Mouse (Mus musculus): ENCODE data around the gene Gm9887. TPM values are rescaled to one million over a fixed set of nuclear protein-coding genes. Genes with fewer than 3 reads are reported as not detected.

Gm9887 gene
- total RNA-seq, 2 experiments from 2014 or later, result not detected

DNA sequence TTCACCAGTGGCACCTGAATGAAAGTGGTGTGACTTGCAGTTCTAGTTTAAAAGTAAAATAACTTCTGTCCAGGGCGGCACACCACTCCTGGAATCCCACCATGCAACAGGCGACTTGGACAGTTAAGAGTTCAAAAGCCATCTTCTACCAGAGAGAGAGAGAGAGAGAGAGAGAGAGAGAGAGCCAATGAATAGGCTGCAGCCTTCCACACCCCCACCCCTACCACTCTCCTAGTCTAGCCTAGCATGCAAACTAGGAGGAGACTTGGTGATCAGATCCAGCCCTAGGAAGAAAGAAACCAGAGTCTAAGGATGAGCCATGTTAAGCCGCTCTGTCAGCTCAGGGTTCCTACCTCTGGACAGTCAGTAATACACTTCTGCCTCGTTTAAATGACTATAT, 9.9 kb downstream of the Gm9887 start:
- 0 out of 2 replicates have a peak, but pooled peaks have one; percentile 20 for ATAC-seq (replicated peaks; ENCODE audit: low FRiP score, low TSS enrichment, poor library complexity, severe bottlenecking)

- no peak for ATAC-seq (replicated peaks; ENCODE audit: low FRiP score, low TSS enrichment, poor library complexity, severe bottlenecking)
Observed at GRCm38 (mm10) chr12:69361919-69362318, 10.3 kb downstream of the Gm9887 start.

DNA sequence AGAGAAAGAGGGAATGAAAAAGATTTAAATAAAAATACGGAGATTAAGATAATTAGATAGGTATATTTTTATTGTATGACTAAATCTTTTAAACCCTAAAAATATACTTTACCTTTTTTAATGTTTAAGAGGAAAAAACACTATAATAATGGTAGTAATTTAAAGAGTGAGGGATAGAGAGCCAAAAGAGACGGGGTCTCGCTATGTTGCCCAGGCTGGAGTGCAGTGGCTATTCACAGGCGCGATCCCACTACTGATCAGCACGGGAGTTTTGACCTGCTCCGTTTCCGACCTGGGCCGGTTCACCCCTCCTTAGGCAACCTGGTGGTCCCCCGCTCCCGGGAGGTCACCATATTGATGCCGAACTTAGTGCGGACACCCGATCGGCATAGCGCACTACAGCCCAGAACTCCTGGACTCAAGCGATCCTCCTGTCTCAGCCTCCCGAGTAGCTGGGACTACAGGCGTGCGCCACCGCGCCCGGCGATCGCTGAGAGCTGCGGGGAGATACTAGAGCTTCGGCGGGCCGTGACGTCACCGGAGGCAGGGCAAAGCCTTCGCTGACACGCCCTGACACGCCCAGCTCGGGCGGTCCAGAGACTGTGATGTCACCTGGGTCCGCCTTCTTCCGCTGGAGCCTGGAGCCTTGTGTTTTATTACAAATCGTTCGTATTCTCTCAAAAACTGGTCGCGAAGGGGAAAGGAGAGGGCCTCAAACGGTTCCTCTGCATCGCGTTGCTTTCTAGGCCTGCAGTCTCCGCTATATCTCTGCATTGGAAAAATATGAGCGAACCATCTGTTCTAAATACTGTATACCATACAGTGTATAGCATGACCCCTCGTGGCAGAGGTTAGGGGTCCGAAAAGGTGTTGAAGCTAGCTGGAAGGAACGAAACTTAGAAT, 11.0 kb downstream of the Gm9887 start:
- ATAC-seq (replicated peaks; ENCODE audit: low FRiP score, low TSS enrichment, poor library complexity, severe bottlenecking), result peak; percentile 88

GRCm38 (mm10) chr12:69360655-69360996, 11.6 kb downstream of the Gm9887 start:
- ATAC-seq (replicated peaks; ENCODE audit: low FRiP score, low TSS enrichment, poor library complexity, severe bottlenecking), result no peak

DNA sequence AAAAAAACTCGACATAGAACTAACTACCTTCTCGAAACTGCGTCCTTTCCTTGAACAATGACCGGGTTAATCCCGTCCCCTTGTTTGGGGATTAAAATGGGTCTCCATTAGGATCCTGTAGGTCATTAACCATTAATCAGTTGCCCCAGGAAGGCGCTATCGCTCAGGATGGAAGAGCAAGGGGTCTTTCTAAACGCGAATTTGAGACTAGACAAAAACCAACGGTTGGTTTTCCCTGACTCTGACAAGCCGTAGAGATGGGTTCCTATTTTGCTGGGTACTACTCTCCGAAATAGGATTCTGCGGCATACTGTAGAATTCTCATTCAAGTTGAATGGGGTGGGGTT, 15.0 kb downstream of the Gm9887 start:
- no peak for ATAC-seq (replicated peaks; ENCODE audit: low FRiP score, low TSS enrichment, poor library complexity, severe bottlenecking)

GRCm38 (mm10) chr12:69356546-69357299, 15.5 kb downstream of the Gm9887 start, which contains the start of gene Nemf:
TSS of gene Nemf (minus strand) at chr12:69357165.
- ATAC-seq (replicated peaks; ENCODE audit: low FRiP score, low TSS enrichment, poor library complexity, severe bottlenecking), result peak; percentile 60

- ATAC-seq (replicated peaks; ENCODE audit: low FRiP score, low TSS enrichment, poor library complexity, severe bottlenecking), result no peak
Observed at GRCm38 (mm10) chr12:69351685-69352084, 20.6 kb downstream of the Gm9887 start.

DNA sequence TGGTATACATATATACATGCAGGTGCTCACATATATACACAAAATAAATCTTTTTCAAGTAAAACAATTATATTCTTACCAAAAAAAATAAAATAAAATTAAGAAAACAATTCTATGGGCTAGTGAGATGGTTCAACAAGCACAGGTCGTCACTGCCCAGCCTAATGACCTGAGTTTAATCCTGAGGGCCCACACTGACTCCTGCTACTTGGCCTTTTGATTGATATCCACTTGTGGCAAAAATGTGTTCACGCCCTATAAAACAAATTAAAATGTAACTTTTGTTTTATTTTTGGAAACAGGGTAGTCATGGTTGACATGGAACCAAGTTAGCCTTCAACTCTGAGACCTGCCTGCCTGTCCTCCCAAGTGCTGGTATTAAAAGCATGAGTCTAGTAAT, 22.3 kb downstream of the Gm9887 start:
- ATAC-seq (replicated peaks; ENCODE audit: low FRiP score, low TSS enrichment, poor library complexity, severe bottlenecking), result no peak

DNA sequence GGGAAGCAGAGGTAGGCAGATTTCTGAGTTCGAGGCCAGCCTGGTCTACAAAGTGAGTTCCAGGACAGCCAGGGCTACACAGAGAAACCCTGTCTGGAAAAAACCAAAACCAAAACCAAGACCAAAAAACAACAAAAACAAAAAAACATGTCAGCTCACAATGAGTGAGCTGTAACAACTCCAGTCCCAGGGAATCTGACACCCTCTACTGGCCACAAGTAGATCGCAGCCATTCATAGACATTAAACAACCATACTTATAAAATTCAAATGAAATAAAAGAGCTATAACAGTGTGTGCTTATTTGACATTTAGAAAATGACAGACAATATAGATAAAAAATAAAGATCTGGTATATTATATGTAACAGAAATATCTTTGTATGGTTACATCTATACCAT, 38.7 kb downstream of the Gm9887 start:
- peak; percentile 83; the same call in 1 of the 2 replicates for ATAC-seq (replicated peaks; ENCODE audit: low FRiP score, low TSS enrichment, poor library complexity, severe bottlenecking)

DNA sequence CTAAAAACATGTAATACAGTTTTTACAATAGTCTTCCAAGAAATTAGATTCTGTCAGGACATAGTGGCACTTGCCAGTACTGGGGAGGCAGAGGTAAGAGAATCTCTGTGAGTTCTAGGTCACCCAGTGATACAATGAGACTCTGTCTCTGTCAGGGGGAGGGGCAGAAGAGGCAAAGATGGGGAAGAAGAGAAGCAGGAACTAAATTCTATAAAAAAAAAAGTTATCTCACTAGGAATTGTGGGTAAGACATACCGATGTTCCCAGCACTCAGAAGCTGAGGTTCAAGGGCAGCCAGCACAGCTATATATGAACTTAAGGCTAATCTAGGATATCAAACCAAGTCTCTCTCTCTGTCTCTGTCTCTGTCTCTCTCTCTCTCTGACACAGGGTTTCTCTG, 40.1 kb downstream of the Gm9887 start:
- no peak for ATAC-seq (replicated peaks; ENCODE audit: low FRiP score, low TSS enrichment, poor library complexity, severe bottlenecking)

DNA sequence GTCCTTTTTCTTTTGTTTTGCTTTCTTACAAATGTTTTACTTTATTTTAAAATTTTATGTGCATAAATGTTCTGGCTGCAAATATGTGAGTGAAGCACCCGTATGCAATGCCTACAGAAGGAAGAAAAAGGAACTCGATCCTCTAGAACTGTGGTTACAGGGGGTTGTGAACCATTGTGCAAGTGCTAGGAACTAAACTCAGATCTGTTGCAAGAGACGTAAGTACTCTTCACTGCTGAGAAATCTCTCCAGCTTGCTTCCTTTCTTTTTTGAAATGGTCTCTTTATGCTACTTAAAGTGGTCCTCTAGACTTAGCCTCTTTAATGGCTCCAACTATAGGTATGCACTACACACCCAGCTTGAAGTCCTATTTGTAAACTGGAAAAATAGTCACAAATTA, 41.1 kb downstream of the Gm9887 start:
- no peak for ATAC-seq (replicated peaks; ENCODE audit: low FRiP score, low TSS enrichment, poor library complexity, severe bottlenecking)

Other genes with a start within 250 kb of the Gm9887 start
- 4,414 and 4,457 TPM in 2 replicates for gene Rps29, start 213.3 kb downstream of the Gm9887 start, total RNA-seq (2014; fragmentation: Nextera tagmentation)
- 1,975 and 2,681 TPM in 2 replicates for gene Rps29, start 213.3 kb downstream of the Gm9887 start, total RNA-seq (2017)
- 29.1 and 39.8 TPM in 2 replicates for gene Lrr1, start 203.6 kb downstream of the Gm9887 start, total RNA-seq (2014; fragmentation: Nextera tagmentation)
- gene Lrr1, start 203.6 kb downstream of the Gm9887 start, total RNA-seq (2017), result 6.3 and 18.6 TPM in 2 replicates
- gene Rpl36al, start 188.4 kb downstream of the Gm9887 start, total RNA-seq (2014; fragmentation: Nextera tagmentation), result 987 and 1,085 TPM in 2 replicates
- 1,369 and 1,396 TPM in 2 replicates for gene Rpl36al, start 188.4 kb downstream of the Gm9887 start, total RNA-seq (2017)
- 30.1 and 32.4 TPM in 2 replicates for gene Mgat2, start 188.3 kb downstream of the Gm9887 start, total RNA-seq (2014; fragmentation: Nextera tagmentation)
- 69.0 and 75.7 TPM in 2 replicates for gene Mgat2, start 188.3 kb downstream of the Gm9887 start, total RNA-seq (2017)
- 7.8 and 24.2 TPM in 2 replicates for gene Gm49383, start 175.4 kb downstream of the Gm9887 start, total RNA-seq (2014; fragmentation: Nextera tagmentation)
- 42.3 and 48.1 TPM in 2 replicates for gene Gm49383, start 175.4 kb downstream of the Gm9887 start, total RNA-seq (2017)
- gene Dnaaf2, start 174.0 kb downstream of the Gm9887 start, total RNA-seq (2014; fragmentation: Nextera tagmentation), result 2.4 and 11.9 TPM in 2 replicates
- 6.0 and 10.7 TPM in 2 replicates for gene Dnaaf2, start 174.0 kb downstream of the Gm9887 start, total RNA-seq (2017)
- 24.6 and 33.2 TPM in 2 replicates for gene Gm49384, start 168.2 kb downstream of the Gm9887 start, total RNA-seq (2014; fragmentation: Nextera tagmentation)
- gene Gm49384, start 168.2 kb downstream of the Gm9887 start, total RNA-seq (2017), result 18.5 and 30.4 TPM in 2 replicates
- 67.3 and 69.2 TPM in 2 replicates for gene Pole2, start 144.3 kb downstream of the Gm9887 start, total RNA-seq (2014; fragmentation: Nextera tagmentation)
- 39.8 and 44.5 TPM in 2 replicates for gene Pole2, start 144.3 kb downstream of the Gm9887 start, total RNA-seq (2017)
- 6.3 and 9.5 TPM in 2 replicates for gene Klhdc1, start 131.3 kb downstream of the Gm9887 start, total RNA-seq (2014; fragmentation: Nextera tagmentation)
- 7.3 and 7.7 TPM in 2 replicates for gene Klhdc1, start 131.3 kb downstream of the Gm9887 start, total RNA-seq (2017)
- 55.9 and 87.4 TPM in 2 replicates for gene Klhdc2, start 75.8 kb downstream of the Gm9887 start, total RNA-seq (2014; fragmentation: Nextera tagmentation)
- 90.1 and 107 TPM in 2 replicates for gene Klhdc2, start 75.8 kb downstream of the Gm9887 start, total RNA-seq (2017)
- 70.0 and 101 TPM in 2 replicates for gene Nemf, start 15.3 kb downstream of the Gm9887 start, total RNA-seq (2014; fragmentation: Nextera tagmentation)
- gene Nemf, start 15.3 kb downstream of the Gm9887 start, total RNA-seq (2017), result 168 and 179 TPM in 2 replicates
- 76.7 and 105 TPM in 2 replicates for gene Arf6, start 308 bp downstream of the Gm9887 start, total RNA-seq (2014; fragmentation: Nextera tagmentation)
- gene Arf6, start 308 bp downstream of the Gm9887 start, total RNA-seq (2017), result 98.8 and 150 TPM in 2 replicates
- 15.5 and 21.3 TPM in 2 replicates for gene Vcpkmt, start 210.6 kb upstream of the Gm9887 start, total RNA-seq (2014; fragmentation: Nextera tagmentation)
- gene Vcpkmt, start 210.6 kb upstream of the Gm9887 start, total RNA-seq (2017), result 17.5 and 25.4 TPM in 2 replicates